Mouse (Mus musculus): ENCODE results near the gene Fgfr2.

Gene Fgfr2

GRCm38 (mm10) chr7:130734195-130734787 lies 2388.9 kb downstream of the Fgfr2 start:
- no peak for DNase-seq (ENCODE audit: low spot score)

GRCm38 (mm10) chr7:130733423-130733822 lies 2389.7 kb downstream of the Fgfr2 start:
- DNase-seq (ENCODE audit: low spot score): no peak

- DNase-seq (ENCODE audit: low spot score): no peak
These were observed 2390.2 kb downstream of the Fgfr2 start for GRCm38 (mm10) chr7:130732908-130733307.

GRCm38 (mm10) chr7:130731792-130732191 lies 2391.4 kb downstream of the Fgfr2 start:
- no peak for DNase-seq (ENCODE audit: low spot score)

GRCm38 (mm10) chr7:130727560-130727959 lies 2395.6 kb downstream of the Fgfr2 start:
- no peak for DNase-seq (ENCODE audit: low spot score)

- no peak for DNase-seq (ENCODE audit: low spot score)
These were observed 2396.3 kb downstream of the Fgfr2 start for GRCm38 (mm10) chr7:130726724-130727422.

- no peak for DNase-seq (ENCODE audit: low spot score)
These were observed 2397.0 kb downstream of the Fgfr2 start for GRCm38 (mm10) chr7:130726185-130726584.

GRCm38 (mm10) chr7:130720646-130721335 lies 2402.4 kb downstream of the Fgfr2 start:
- DNase-seq (ENCODE audit: low spot score): no peak

GRCm38 (mm10) chr7:130719931-130720598 lies 2403.1 kb downstream of the Fgfr2 start:
- no peak for DNase-seq (ENCODE audit: low spot score)

GRCm38 (mm10) chr7:130716989-130717388 lies 2406.2 kb downstream of the Fgfr2 start:
- DNase-seq (ENCODE audit: low spot score): no peak

GRCm38 (mm10) chr7:130716341-130716740 lies 2406.8 kb downstream of the Fgfr2 start:
- DNase-seq (ENCODE audit: low spot score): no peak

GRCm38 (mm10) chr7:130715467-130715866 lies 2407.7 kb downstream of the Fgfr2 start:
- no peak for DNase-seq (ENCODE audit: low spot score)

- DNase-seq (ENCODE audit: low spot score): no peak
These were observed 2409.8 kb downstream of the Fgfr2 start for GRCm38 (mm10) chr7:130713319-130713718.

GRCm38 (mm10) chr7:130711851-130712250 lies 2411.3 kb downstream of the Fgfr2 start:
- no peak for DNase-seq (ENCODE audit: low spot score)

- DNase-seq (ENCODE audit: low spot score): no peak
These were observed 2413.5 kb downstream of the Fgfr2 start for GRCm38 (mm10) chr7:130709372-130710274.

- no peak for DNase-seq (ENCODE audit: low spot score)
These were observed 2414.2 kb downstream of the Fgfr2 start for GRCm38 (mm10) chr7:130708940-130709339.

GRCm38 (mm10) chr7:130705230-130705629 lies 2417.9 kb downstream of the Fgfr2 start:
- no peak for DNase-seq (ENCODE audit: low spot score)

GRCm38 (mm10) chr7:130701336-130701735 lies 2421.8 kb downstream of the Fgfr2 start:
- no peak for DNase-seq (ENCODE audit: low spot score)

- no peak for DNase-seq (ENCODE audit: low spot score)
These were observed 2424.7 kb downstream of the Fgfr2 start for GRCm38 (mm10) chr7:130698480-130698879.

GRCm38 (mm10) chr7:130696347-130697234 lies 2426.6 kb downstream of the Fgfr2 start:
- DNase-seq (ENCODE audit: low spot score): no peak

Data from T-cell, adult 2 months (primary cell).